Mouse (Mus musculus): ENCODE results near the gene Zpbp2. TPM values are rescaled to one million over a fixed set of nuclear protein-coding genes. Genes with fewer than 3 reads are reported as not detected.
A peak's percentile ranks its signal among the peaks of the same experiment; 100 is the strongest.
"Not testable (repeated sequence)": the region's sequence is repeated elsewhere in the genome, so short reads cannot be mapped to it uniquely, and the experiment has no call there.

The Zpbp2 gene
- total RNA-seq, 1 experiment from 2014 or later: not detected

- not testable (repeated sequence) for ATAC-seq (replicated peaks in 1 of 2; ENCODE audit: insufficient read depth in 1 of 2, low FRiP score in 2 of 2, low TSS enrichment in 1 of 2, low read depth in 1 of 2, poor library complexity in 2 of 2, severe bottlenecking in 2 of 2)
Observed at GRCm38 (mm10) chr11:98604911-98605310, 54.0 kb downstream of the Zpbp2 start.

DNA sequence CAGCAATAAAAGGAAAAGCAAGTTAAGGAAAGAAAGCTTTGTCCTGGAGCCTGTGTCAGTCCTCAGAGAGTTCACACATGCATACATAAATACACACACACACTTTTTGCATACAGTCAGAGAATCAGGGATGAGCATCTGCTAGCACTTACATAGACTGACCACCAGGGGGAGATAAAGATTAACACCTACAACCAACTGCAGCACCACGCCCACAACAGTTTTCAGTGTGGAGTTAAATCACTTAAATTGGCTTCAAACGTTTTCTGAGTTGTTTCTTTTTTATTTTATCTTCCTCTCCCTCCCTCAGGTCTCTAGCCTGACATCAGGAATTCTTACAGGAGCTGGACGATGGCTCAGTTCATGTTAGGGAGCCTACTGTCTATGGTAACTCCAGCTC, 55.9 kb downstream of the Zpbp2 start:
- peak; percentile 75 to 86 for ATAC-seq (replicated peaks in 1 of 2; ENCODE audit: insufficient read depth in 1 of 2, low FRiP score in 2 of 2, low TSS enrichment in 1 of 2, low read depth in 1 of 2, poor library complexity in 2 of 2, severe bottlenecking in 2 of 2)

Other genes with a start within 250 kb of the Zpbp2 start
- not detected in 2 replicates for gene Neurod2, start 221.4 kb upstream of the Zpbp2 start, total RNA-seq (2017)
- 0.30 TPM in 1 of 2 replicates, not detected in the other for gene Ppp1r1b, start 202.7 kb upstream of the Zpbp2 start, total RNA-seq (2017)
- 16.5 and 24.5 TPM in 2 replicates for gene Stard3, start 192.7 kb upstream of the Zpbp2 start, total RNA-seq (2017)
- gene Tcap, start 167.3 kb upstream of the Zpbp2 start, total RNA-seq (2017): 0.56 TPM in 1 of 2 replicates, not detected in the other
- not detected in 2 replicates for gene Pnmt, start 164.6 kb upstream of the Zpbp2 start, total RNA-seq (2017)
- gene Pgap3, start 150.6 kb upstream of the Zpbp2 start, total RNA-seq (2017): 5.6 and 7.4 TPM in 2 replicates
- gene Erbb2, start 138.6 kb upstream of the Zpbp2 start, total RNA-seq (2017): not detected in 2 replicates
- gene Mien1, start 112.1 kb upstream of the Zpbp2 start, total RNA-seq (2017): 18.2 and 42.3 TPM in 2 replicates
- gene Grb7, start 104.7 kb upstream of the Zpbp2 start, total RNA-seq (2017): not detected in 2 replicates
- gene Ikzf3, start 5.1 kb upstream of the Zpbp2 start, total RNA-seq (2017): 0.89 and 5.7 TPM in 2 replicates
- gene Ormdl3, start 36.3 kb downstream of the Zpbp2 start, total RNA-seq (2017): 19.9 and 28.1 TPM in 2 replicates
- gene Lrrc3c, start 47.2 kb downstream of the Zpbp2 start, total RNA-seq (2017): not detected in 2 replicates
- 0.69 and 4.6 TPM in 2 replicates for gene Gm12355, start 74.6 kb downstream of the Zpbp2 start, total RNA-seq (2017)
- gene Gsdma3, start 75.3 kb downstream of the Zpbp2 start, total RNA-seq (2017): not detected in 2 replicates
- gene Gsdma2, start 95.7 kb downstream of the Zpbp2 start, total RNA-seq (2017): not detected in 2 replicates
- gene Gsdma, start 113.3 kb downstream of the Zpbp2 start, total RNA-seq (2017): not detected in 2 replicates
- gene Psmd3, start 131.5 kb downstream of the Zpbp2 start, total RNA-seq (2017): 50.2 and 59.3 TPM in 2 replicates
- gene Csf3, start 150.2 kb downstream of the Zpbp2 start, total RNA-seq (2017): not detected in 2 replicates
- gene Med24, start 178.3 kb downstream of the Zpbp2 start, total RNA-seq (2017): 25.7 and 30.2 TPM in 2 replicates
- 25.3 and 36.8 TPM in 2 replicates for gene Thra, start 189.5 kb downstream of the Zpbp2 start, total RNA-seq (2017)
- gene Nr1d1, start 224.2 kb downstream of the Zpbp2 start, total RNA-seq (2017): 0.81 and 1.8 TPM in 2 replicates
- gene Msl1, start 244.4 kb downstream of the Zpbp2 start, total RNA-seq (2017): 81.7 and 82.7 TPM in 2 replicates